Mouse (Mus musculus): ENCODE data around the gene Mgat5.

Gene Mgat5

GRCm38 (mm10) chr1:127262170-127262837 is 57.5 kb downstream of the Mgat5 start:
- no peak for DNase-seq (ENCODE audit: low spot score)

GRCm38 (mm10) chr1:127267985-127268384 is 63.2 kb downstream of the Mgat5 start:
- no peak for DNase-seq (ENCODE audit: low spot score)

- DNase-seq (ENCODE audit: low spot score): no peak
Measured at GRCm38 (mm10) chr1:127269343-127269742, 64.5 kb downstream of the Mgat5 start.

GRCm38 (mm10) chr1:127270273-127271020 is 65.6 kb downstream of the Mgat5 start:
- peak; percentile 30 for DNase-seq (ENCODE audit: low spot score)

GRCm38 (mm10) chr1:127271156-127271555 is 66.3 kb downstream of the Mgat5 start:
- DNase-seq (ENCODE audit: low spot score): no peak

- no peak for DNase-seq (ENCODE audit: low spot score)
Measured at GRCm38 (mm10) chr1:127273363-127273762, 68.5 kb downstream of the Mgat5 start.

GRCm38 (mm10) chr1:127275572-127276324 is 70.9 kb downstream of the Mgat5 start:
- DNase-seq (ENCODE audit: low spot score): no peak

- DNase-seq (ENCODE audit: low spot score): no peak
Measured at GRCm38 (mm10) chr1:127278067-127278466, 73.3 kb downstream of the Mgat5 start.

- DNase-seq (ENCODE audit: low spot score): no peak
Measured at GRCm38 (mm10) chr1:127280256-127280655, 75.4 kb downstream of the Mgat5 start.

- no peak for DNase-seq (ENCODE audit: low spot score)
Measured at GRCm38 (mm10) chr1:127284975-127285374, 80.2 kb downstream of the Mgat5 start.

DNA sequence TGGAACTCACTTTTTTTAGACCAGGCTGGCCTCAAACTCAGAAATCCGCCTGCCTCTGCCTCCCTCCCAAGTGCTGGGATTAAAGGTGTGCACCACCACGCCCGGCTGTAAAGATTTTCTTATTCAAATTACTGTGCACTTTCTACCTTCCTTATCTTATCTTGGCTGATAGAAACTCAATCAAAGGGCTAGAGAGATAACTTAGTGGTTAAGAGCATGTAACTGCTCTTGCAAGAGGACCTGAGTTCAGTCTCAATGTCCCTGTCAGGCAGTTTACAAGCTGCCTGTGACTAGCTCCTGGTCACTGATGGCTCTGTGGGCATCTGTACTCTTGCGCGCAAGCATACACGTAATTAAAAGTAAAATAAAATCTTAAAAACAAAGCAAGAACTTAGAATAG is 82.7 kb downstream of the Mgat5 start:
- DNase-seq (ENCODE audit: low spot score): no peak

- DNase-seq (ENCODE audit: low spot score): no peak
Measured at GRCm38 (mm10) chr1:127290879-127291278, 86.1 kb downstream of the Mgat5 start.

DNA sequence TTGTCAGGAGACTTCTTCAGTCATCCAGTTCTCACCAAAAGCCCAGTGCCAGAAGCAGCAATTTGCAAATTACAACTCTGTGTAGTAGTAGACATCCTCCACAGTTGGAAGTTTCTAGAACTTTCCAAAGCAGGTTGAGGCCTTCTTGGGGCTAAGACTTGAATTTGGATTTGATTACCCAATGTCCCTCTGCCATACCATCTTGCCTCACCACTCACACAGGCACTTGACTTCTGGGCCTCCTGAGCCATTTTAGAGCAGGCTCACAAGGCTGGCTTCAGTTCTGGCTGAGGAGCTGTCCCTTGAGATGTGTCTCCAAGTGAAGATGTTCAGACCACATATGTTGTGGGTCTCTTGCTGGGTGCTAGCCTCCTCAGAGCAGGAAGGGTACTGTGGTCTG is 86.9 kb downstream of the Mgat5 start:
- DNase-seq (ENCODE audit: low spot score): no peak

GRCm38 (mm10) chr1:127293286-127293685 is 88.5 kb downstream of the Mgat5 start:
- no peak for DNase-seq (ENCODE audit: low spot score)

DNA sequence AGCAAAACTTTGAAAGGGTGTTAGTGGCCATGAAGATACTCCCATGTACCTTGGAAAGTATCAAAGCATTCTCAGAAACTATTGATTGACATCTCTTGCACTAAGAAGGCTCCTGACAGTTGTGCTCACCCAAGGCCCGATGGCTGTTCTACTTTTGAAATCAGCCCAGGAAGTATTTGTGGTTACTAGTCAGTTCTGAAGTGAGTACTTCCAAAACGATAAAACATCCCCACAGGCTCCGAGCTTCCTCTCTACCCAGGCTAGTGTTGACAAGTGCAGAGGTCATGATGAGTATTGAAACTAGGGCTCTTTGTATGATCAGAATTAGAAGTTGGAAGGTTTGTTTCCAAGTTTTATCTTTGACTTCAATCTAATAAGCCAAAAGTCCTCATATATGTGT is 92.0 kb downstream of the Mgat5 start:
- DNase-seq (ENCODE audit: low spot score): no peak

DNA sequence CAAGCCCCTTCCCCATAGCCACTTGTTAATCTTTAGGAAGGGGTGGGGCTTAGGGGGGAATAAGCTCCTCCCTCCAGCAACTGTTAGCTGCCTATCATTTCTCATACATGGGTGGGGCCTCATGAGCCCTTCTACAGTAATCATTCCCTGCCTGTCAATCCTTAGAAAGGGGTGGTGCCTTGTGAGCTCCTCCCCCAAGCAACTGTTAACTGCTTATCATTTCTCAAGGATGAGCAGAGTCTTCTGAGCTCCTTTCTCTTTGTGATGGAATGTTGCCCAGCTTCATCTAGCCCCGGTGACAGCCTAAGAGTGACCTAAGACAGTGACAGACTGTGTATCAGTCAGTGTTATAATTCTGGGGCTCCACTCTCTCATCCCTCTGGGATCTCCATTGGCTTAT is 95.0 kb downstream of the Mgat5 start:
- no peak for DNase-seq (ENCODE audit: low spot score)

- DNase-seq (ENCODE audit: low spot score): no peak
Measured at GRCm38 (mm10) chr1:127301038-127301437, 96.2 kb downstream of the Mgat5 start.

GRCm38 (mm10) chr1:127302620-127303019 is 97.8 kb downstream of the Mgat5 start:
- no peak for DNase-seq (ENCODE audit: low spot score)

- DNase-seq (ENCODE audit: low spot score): no peak
Measured at GRCm38 (mm10) chr1:127303791-127304190, 99.0 kb downstream of the Mgat5 start.

GRCm38 (mm10) chr1:127304281-127304680 is 99.5 kb downstream of the Mgat5 start:
- no peak for DNase-seq (ENCODE audit: low spot score)

DNA sequence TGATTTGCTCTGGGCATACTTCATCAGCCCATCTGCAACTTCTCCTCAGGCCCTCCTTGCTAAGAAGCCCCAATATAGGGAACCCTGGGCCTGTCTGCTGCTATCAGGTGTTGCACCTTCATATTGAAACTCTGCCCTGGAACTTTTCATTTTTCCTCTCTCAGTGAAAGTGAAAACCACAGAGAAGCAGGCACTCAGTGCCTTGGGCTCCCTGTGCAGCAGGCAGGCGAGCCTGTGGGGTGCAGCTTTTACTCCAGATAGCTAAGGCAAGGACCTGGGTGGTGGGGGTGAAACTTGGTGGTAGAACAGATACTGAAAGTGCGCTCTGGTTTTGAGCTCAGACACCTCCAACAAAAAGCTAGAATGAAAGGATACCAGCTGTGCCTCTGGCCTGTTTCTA is 100.8 kb downstream of the Mgat5 start:
- no peak for DNase-seq (ENCODE audit: low spot score)

GRCm38 (mm10) chr1:127306024-127306771 is 101.4 kb downstream of the Mgat5 start:
- no peak for DNase-seq (ENCODE audit: low spot score)

Data from layer of hippocampus, adult 11-12 months (tissue).